Mouse (Mus musculus): ENCODE results near the gene Mrps10. TPM values are rescaled to one million over a fixed set of nuclear protein-coding genes. Genes with fewer than 3 reads are reported as not detected.
"Not testable (repeated sequence)": the region's sequence is repeated elsewhere in the genome, so short reads cannot be mapped to it uniquely, and the experiment has no call there.

The Mrps10 gene
- 75.3 and 78.5 TPM in 2 replicates for polyA plus RNA-seq (2016; fragmentation: Nextera tagmentation; extraction: Ambion mirVana)

DNA sequence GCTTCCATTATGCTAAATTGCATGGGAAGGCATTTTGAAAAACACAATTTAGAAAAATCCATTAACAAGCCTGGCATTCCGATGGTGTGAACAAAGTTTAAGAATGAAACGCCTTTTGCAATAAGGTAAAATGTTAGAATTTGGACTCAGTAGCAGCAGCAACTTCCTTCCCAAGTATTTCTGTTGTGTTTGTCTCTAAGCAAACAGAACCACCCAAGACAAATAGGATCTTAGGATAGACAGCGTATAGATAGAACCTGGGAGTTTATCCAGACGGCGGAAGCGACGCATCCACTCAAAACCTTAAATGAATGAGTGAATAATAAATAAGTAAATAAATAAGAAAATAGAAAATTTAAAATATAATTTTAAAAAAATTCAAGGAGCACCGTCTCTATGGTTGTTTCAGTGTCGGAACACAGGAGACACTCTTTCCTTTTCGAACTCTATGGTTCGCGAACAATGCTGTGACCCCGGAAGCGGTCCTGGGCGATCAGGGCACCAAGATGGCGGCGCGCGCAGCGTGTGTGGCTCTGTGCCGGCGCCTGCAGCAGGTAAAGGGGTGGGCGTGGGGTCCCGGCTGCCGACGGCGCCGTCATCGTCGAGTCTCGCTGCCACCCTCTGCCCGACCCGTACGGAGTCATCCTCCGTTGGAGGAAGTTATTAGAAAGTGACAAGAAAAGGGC lies at the start of gene Mrps10:
TSS of gene Mrps10 (plus strand) at position 487 of the 686 bp plus-strand sequence.
- peak; percentile 92 for ATAC-seq (ENCODE audit: low FRiP score, low read depth)

GRCm38 (mm10) chr17:47318972-47319625 lies 49.6 kb upstream of the Mrps10 start:
- Histone ChIP-seq H3K9ac (no peak overlapping the region), H3K27me3 (replicated peaks) (no peaks in the 10 kb centered on the region), H3K27ac (no peak overlapping the region), H3K4me1 (no peaks in the 10 kb centered on the region; the same call in 1 of the 2 replicates), H3K9me3 (no peaks in the 10 kb centered on the region), H3K4me3 (no peak overlapping the region), H3K36me3 (peaks cover 43% of the 10 kb centered on the region), H3K4me2 (replicated peaks) (no peak overlapping the region)
- 79% methylated on average over 20 of the region's 20 CpGs for WGBS
- no peak for ATAC-seq (ENCODE audit: low FRiP score, low read depth)

More for the DNA sequence above, at the start of gene Mrps10:
- H3K9ac ChIP-seq: peak within 1 kb of the TSS; percentile 67
- H3K27me3 ChIP-seq (replicated peaks): 0 out of 2 replicates have a peak, but pooled peaks cover 7% of the 10 kb centered on the region
- H3K4me2 ChIP-seq (replicated peaks): peak within 1 kb of the TSS; percentile 84
- H3K4me1 ChIP-seq: peaks cover 6% of the 10 kb centered on the region; the same call in 1 of the 2 replicates
- WGBS: 5% methylated on average over 35 of the region's 35 CpGs
- H3K27ac ChIP-seq: no peak within 1 kb of the TSS
- no peaks in the 10 kb centered on the region for H3K9me3 ChIP-seq
- peak within 1 kb of the TSS; percentile 71 for H3K4me3 ChIP-seq
- H3K36me3 ChIP-seq: peaks cover 15% of the 10 kb centered on the region

DNA sequence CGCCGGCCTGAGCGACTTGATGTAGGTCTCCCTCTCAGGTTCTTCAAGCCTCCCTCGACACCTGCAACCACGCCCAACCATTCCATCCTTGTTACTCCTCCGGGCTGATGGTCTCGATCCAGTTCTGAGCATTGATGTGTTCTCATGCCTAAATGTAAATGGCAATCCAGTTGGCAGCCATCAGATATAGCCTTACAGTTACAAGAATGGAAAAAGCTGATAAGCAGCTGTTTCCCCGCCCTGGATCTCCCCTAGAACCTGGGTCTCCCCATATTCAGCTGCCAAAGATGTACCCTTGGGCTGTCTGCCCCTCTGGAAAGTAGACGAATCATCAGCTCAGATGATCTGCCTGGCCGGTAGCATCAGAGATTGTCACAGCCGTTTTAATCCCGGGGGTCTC lies 48.9 kb upstream of the Mrps10 start:
- H3K27me3 ChIP-seq (replicated peaks): no peaks in the 10 kb centered on the region
- peaks cover 40% of the 10 kb centered on the region for H3K36me3 ChIP-seq
- no peak overlapping the region for H3K4me3 ChIP-seq
- H3K4me1 ChIP-seq: no peaks in the 10 kb centered on the region; the same call in 1 of the 2 replicates
- no peaks in the 10 kb centered on the region for H3K9me3 ChIP-seq
- no peak overlapping the region for H3K27ac ChIP-seq
- no peak for ATAC-seq (ENCODE audit: low FRiP score, low read depth)
- no peak overlapping the region for H3K4me2 ChIP-seq (replicated peaks)
- 92% methylated on average over 12 of the region's 12 CpGs for WGBS
- H3K9ac ChIP-seq: no peak overlapping the region

GRCm38 (mm10) chr17:47322128-47322990 lies 46.3 kb upstream of the Mrps10 start:
- no peak for ATAC-seq (ENCODE audit: low FRiP score, low read depth)
- no peaks in the 10 kb centered on the region for H3K27me3 ChIP-seq (replicated peaks)
- WGBS: 83% methylated on average over 22 of the region's 22 CpGs
- no peak overlapping the region for H3K27ac ChIP-seq
- H3K4me2 ChIP-seq (replicated peaks): no peak overlapping the region
- H3K4me1 ChIP-seq: no peaks in the 10 kb centered on the region; the same call in 1 of the 2 replicates
- no peak overlapping the region for H3K4me3 ChIP-seq
- H3K36me3 ChIP-seq: peaks cover 37% of the 10 kb centered on the region
- H3K9me3 ChIP-seq: no peaks in the 10 kb centered on the region
- H3K9ac ChIP-seq: no peak overlapping the region

DNA sequence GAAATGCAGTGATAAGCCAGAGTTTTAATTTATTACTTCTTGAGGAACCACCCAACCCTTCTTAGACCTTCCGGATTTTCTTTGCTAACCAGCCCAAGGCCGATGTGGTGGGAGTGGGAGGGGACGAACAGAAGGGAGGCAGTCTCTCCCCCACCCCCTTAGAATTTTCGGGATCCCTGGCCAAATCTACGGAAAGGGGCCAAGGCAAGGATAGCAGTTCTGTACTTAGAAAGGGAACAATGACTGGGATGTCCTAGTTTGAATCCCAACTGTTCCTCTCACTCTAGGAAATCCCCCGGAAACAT lies 45.7 kb upstream of the Mrps10 start:
- no peak for ATAC-seq (ENCODE audit: low FRiP score, low read depth)
- no peak overlapping the region for H3K27ac ChIP-seq
- no peaks in the 10 kb centered on the region for H3K27me3 ChIP-seq (replicated peaks)
- H3K9me3 ChIP-seq: no peaks in the 10 kb centered on the region
- no peaks in the 10 kb centered on the region; the same call in 1 of the 2 replicates for H3K4me1 ChIP-seq
- no peak overlapping the region for H3K4me3 ChIP-seq
- no peak overlapping the region for H3K4me2 ChIP-seq (replicated peaks)
- 95% methylated on average over 6 of the region's 6 CpGs for WGBS
- H3K36me3 ChIP-seq: peaks cover 37% of the 10 kb centered on the region
- H3K9ac ChIP-seq: no peak overlapping the region

DNA sequence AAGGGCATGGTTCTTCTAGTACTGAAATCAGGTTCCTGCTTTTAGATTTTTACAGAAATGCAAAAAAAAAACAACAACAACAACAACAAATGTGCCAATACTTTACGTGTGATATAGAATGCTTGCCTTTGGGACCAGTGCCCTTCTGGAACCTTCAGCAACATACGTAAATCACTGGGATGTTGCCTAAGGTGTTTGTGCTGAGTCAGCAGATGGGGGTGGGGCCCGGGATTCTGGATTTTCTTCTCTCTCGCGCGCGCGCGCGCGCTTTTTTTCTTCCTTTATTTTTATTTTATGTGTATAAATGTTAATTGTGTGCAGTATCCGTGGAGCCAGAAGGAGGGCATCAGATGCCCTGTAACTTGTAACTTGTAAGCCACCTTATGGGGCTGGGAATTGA lies 41.1 kb upstream of the Mrps10 start:
- H3K36me3 ChIP-seq: peaks cover 58% of the 10 kb centered on the region

GRCm38 (mm10) chr17:47327969-47328368 lies 40.7 kb upstream of the Mrps10 start:
- no peak for ATAC-seq (ENCODE audit: low FRiP score, low read depth)
- Histone ChIP-seq H3K36me3 (peaks cover 55% of the 10 kb centered on the region), H3K27ac (no peak overlapping the region), H3K4me3 (no peak overlapping the region), H3K4me1 (no peaks in the 10 kb centered on the region), H3K27me3 (replicated peaks) (no peaks in the 10 kb centered on the region), H3K4me2 (replicated peaks) (no peak overlapping the region), H3K9ac (no peak overlapping the region), H3K9me3 (no peaks in the 10 kb centered on the region)
- WGBS: 77% methylated on average over 7 of the region's 7 CpGs

More for the DNA sequence above, 41.1 kb upstream of the Mrps10 start:
- Histone ChIP-seq H3K4me3 (no peak overlapping the region), H3K4me2 (replicated peaks) (no peak overlapping the region), H3K27me3 (replicated peaks) (no peaks in the 10 kb centered on the region), H3K4me1 (no peaks in the 10 kb centered on the region), H3K9ac (no peak overlapping the region), H3K9me3 (no peaks in the 10 kb centered on the region), H3K27ac (no peak overlapping the region)
- WGBS: 92% methylated on average over 12 of the region's 12 CpGs
- no peak for ATAC-seq (ENCODE audit: low FRiP score, low read depth)

DNA sequence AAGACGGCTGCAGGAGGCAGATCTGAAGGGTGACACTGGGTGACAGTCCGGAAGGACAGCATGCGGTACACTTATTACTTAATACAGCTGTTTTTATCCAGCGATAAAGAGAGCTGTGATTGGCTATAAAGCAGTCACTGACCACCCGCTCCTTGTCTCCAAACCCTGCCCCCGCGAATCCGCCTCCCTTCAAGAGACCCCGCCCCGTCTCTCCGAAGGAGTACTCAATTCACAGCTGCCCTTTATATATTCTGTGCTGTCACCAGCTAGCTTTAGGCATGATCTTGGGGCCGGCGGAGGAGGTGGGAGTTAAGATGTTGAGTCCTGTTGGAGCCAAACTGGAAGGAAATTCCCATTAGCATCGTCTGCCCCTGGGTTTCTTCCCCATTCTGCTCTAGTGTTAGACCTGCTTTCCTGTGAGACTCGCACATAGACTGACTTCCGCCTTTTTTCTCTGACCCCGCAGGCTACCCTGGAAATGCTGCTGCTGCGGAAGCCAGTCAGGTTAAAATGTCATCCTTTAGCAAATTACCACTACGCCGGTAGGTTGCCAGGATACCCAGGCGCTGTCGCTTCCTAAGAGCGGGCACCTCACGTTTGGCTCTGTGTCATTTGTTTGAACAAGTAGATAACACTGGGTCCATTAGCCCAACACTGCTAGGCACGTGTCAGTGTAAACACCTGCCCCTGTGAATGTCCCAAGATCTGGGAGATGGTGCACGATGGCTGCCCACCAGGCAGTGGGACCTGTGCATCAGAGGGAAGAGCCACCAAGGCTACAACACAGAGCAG lies 39.9 kb upstream of the Mrps10 start:
- Histone ChIP-seq H3K4me2 (replicated peaks) (no peak overlapping the region), H3K36me3 (peaks cover 50% of the 10 kb centered on the region), H3K9ac (no peak overlapping the region), H3K27me3 (replicated peaks) (no peaks in the 10 kb centered on the region), H3K9me3 (no peaks in the 10 kb centered on the region), H3K4me1 (no peaks in the 10 kb centered on the region), H3K27ac (no peak overlapping the region), H3K4me3 (no peak overlapping the region)
- ATAC-seq (ENCODE audit: low FRiP score, low read depth): no peak
- 93% methylated on average over 26 of the region's 26 CpGs for WGBS

DNA sequence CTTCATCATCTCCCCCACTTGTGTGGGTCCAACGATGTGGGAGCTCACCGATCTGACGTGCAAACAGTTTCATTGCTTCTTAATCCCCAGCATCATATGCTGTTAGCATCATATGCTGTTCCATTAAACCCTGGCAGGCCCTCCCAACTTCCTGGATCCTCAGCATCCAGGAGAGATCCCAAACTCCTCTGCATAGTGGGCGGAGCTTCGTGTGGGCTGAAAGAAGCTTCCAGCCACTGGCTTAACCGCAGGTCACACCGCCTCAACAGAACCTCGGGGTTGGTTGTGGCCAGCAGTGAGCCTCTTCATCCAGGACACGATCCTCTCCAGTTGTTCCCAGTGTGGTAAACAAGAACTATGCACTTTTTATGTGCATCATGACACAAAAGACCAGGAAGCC lies 38.1 kb upstream of the Mrps10 start:
- Histone ChIP-seq H3K4me3 (no peak overlapping the region), H3K9ac (no peak overlapping the region), H3K9me3 (no peaks in the 10 kb centered on the region), H3K27me3 (replicated peaks) (no peaks in the 10 kb centered on the region), H3K36me3 (peaks cover 42% of the 10 kb centered on the region), H3K27ac (no peak overlapping the region), H3K4me1 (no peaks in the 10 kb centered on the region), H3K4me2 (replicated peaks) (no peak overlapping the region)
- no peak for ATAC-seq (ENCODE audit: low FRiP score, low read depth)
- 93% methylated on average over 9 of the region's 9 CpGs for WGBS

DNA sequence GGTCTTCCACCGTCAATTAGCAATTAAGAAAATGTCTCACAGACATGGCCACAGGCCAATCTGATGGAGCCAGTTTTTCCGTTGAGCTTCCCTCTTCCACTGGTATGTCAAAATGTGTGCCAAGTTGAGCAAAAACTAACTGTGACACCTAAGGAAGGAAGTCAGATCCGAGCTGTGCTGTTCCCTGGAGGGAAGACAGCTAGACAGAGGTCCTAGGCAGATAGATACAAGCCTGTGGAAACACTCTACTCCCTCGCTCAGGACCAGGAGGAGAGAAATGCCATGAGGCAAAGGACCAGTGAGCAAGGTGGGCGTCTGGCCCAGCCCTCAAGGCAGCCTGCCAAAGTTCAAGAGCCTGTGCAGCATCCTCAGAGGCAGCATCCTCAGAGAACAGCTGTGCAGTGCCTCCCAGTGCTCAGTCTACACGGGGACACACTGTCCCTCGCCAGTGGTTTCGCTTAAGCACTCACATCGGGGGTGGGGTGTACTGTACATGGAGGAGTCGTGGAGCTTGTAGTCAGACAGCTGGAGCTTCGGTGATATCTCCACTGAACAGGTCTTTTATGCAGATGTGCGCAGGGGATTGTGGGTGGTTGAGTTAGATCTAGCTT lies 36.6 kb upstream of the Mrps10 start:
- Histone ChIP-seq H3K9ac (no peak overlapping the region), H3K9me3 (no peaks in the 10 kb centered on the region), H3K27me3 (replicated peaks) (no peaks in the 10 kb centered on the region), H3K4me1 (no peaks in the 10 kb centered on the region), H3K27ac (no peak overlapping the region), H3K4me3 (no peak overlapping the region), H3K36me3 (peaks cover 35% of the 10 kb centered on the region), H3K4me2 (replicated peaks) (no peak overlapping the region)
- 92% methylated on average over 12 of the region's 12 CpGs for WGBS
- no peak for ATAC-seq (ENCODE audit: low FRiP score, low read depth)

- WGBS: 66% methylated on average over 5 of the region's 5 CpGs
Measured at GRCm38 (mm10) chr17:47332664-47333063, 36.0 kb upstream of the Mrps10 start.

More at GRCm38 (mm10) chr17:47332664-47333063, 36.0 kb upstream of the Mrps10 start:
- not testable (repeated sequence) for H3K9ac ChIP-seq; H3K27ac ChIP-seq; H3K9me3 ChIP-seq; ATAC-seq (ENCODE audit: low FRiP score, low read depth); H3K4me1 ChIP-seq; H3K27me3 ChIP-seq (replicated peaks); H3K4me3 ChIP-seq; H3K4me2 ChIP-seq (replicated peaks)
- peaks cover 30% of the 10 kb centered on the region for H3K36me3 ChIP-seq
